Mouse (Mus musculus) T-cell, adult 2 months (primary cell): ENCODE data around the gene Rad54l.

Experiments
- DNase-seq: peaks from one replicate; pipeline ENCODE4 v3.0.0; 2022; ENCODE audit warnings: low spot score

Gene Rad54l

DNA sequence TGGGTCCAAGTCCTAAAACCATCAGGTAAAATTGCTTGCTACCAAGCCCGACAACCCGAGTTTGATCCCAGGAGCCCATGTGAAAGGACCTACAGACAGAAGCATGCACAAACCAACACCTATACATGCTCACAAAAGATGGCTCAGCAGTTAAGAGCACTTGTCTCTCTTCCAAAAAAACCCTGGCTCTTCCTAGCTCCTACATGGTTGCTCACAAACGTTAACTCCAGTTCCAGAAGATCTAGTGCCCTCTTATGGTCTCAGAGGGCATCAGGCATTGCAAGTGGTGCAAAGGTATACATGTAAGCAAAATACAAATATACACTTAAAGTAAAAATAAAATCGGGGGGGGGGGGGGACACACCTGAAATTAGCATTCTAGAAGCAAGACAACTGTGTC lies 50.3 kb downstream of the Rad54l start:
- no peak for DNase-seq

DNA sequence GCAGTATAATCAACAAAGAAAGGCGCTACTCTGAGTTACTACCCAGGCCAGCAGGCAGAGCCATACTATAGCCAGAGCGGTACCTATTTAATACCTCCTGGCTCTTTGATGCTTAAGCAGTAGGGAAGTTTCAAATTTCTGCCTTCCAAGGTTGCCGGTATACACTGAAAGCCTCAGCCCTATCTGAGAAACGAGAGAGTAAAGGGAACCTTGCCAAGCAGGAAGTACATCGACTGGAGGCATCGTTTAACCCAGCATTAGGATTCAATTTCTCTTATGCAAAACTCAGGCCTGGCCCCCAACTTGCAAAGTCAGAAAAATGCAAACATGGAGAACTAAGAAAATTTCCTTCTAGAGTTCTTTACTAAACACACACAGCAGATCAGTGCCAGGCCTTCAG lies 53.4 kb downstream of the Rad54l start:
- no peak for DNase-seq

DNA sequence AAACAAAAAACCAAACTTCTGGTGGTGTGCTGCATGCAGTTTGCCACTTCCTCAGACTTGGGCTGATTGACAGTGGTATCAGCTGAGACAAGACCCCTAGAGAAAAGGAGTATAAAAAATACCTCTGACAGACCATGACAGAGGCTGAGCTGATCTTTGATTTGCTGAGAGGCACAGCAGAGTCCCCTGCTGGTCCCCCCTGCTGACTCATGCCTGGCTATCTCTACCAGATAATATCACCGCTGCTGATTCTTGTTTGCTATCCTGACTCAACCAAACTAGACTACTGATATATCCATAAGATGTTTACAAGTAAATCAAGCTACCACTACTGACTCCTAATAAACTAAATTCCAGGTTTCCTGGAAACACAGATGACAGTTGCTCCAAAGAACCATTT lies 59.6 kb downstream of the Rad54l start:
- DNase-seq: no peak

GRCm38 (mm10) chr4:116059012-116059726 lies 64.3 kb downstream of the Rad54l start:
- DNase-seq: no peak

DNA sequence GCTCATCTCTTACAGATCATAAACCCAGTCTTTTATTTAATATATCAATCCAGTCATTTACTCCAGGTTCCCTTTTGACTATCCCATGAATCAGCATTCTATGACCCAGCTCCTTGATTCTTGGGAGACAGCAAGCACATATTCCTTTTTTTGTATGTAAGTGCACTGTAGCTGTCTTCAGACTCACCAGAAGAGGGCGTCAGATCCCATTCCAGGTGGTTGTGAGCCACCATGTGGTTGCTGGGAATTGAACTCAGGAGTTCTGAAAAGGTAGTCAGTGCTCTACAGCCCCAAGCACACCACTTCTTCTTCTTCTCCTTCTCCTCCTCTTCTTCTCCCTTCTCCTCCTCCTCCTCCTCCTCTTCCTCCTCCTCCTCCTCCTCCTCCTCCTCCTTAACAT lies 65.9 kb downstream of the Rad54l start:
- DNase-seq: no peak

DNA sequence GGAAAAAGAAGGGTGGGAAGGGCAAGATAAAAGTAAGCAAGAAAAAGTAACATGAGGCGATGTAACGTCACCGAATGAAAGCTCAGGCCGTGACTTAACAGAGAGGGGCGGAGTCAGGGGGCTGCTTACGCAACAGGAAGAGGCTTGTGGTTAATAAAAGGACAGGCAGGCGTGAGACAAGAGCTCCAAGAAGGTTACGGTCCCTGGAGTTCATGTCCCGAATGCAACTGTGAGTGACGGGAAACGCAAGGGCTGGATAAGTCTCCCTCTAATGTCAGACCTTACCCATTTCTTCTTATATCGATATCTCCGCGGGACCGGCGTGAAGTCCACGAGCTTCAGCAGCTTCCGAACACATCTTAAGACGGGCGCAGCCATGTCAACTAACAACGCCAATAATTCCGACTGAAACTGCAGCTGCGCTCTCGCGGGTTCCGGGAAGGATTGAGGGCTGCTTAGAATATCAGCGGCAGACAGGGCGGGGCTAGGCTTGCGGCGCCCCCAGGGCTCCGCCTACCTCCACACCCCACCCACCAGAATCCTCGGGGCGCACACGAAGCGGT lies 70.0 kb downstream of the Rad54l start, which contains the start of gene Nsun4:
Nsun4 (minus strand) TSS at position 478 of the 563 bp plus-strand sequence.
- peak; percentile 96 for DNase-seq

DNA sequence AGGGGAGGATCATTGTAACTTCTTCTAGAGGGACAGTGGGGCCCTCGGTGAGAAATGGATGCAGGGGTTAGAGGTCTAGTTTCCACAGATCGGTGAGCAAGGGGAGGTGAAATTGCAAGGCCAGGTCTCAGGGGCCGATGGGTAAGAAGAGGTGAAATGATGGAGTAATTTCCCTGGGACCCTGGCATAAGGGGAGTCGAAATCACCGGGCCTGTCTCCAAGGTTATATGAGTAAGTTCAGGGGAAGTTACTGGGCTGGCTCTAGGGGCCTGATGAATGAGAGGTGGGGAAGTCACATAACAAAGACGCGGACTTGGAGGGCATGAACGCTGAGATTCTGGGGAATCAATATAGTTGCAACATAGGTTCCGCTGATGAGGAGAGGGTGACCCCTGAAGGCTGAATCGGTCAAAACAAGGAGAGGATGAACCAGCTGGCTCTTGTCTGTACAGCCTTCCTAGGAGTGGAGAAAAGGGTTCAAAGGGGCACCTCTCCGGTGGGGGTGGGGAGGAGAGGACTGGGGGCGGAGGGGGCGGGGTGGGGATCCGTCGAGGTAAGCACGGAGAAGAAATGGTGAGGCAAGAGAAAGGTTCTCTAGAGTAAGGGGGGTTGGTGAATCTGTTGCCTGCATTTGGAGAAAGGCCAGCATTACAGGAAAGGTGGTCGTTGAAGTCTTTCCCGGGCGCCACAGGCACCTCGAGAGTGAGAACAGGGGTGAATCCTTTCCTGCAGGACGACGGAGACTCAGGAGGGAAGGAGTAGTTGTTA lies 70.8 kb downstream of the Rad54l start:
- DNase-seq: peak; percentile 60

DNA sequence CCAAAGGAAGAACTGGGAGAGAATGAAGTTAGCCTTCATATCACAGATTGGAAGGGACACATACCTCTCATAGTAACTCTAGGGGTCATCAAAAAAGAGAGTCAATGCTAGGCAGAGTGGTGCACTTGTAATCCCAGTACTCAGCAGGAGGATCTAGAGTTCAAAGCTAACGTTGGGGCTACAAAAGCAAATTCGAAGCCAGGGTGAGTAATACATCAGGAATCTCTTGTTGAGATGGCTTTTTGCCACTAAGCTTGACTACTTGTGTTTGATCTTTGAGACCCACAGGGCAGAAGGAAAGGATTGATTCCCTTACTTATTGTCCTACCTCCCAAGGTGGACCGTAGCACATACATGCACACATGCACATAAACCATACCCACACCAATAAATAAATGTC lies 74.3 kb downstream of the Rad54l start:
- DNase-seq: no peak

GRCm38 (mm10) chr4:116048130-116048920 lies 75.2 kb downstream of the Rad54l start:
- DNase-seq: no peak

GRCm38 (mm10) chr4:116047681-116048080 lies 75.8 kb downstream of the Rad54l start:
- DNase-seq: no peak

DNA sequence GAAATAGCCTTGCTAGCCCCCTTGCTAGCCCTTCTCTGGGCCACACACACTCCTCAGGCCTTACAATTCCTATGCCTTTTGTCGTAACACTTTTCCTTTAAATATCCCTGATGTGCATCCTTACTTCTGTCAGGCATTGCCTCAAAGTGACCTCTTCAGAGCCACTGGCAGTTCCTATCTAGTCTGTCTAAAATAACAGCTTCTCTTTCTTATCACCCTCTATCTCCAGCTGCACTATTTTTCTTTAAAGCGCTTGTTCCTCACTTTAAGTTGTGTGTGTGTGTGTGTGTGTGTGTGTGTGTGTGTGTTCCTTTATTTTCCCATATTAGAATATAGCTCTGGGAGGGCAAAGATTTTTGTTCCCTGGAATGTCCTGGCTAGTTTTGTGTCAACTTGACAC lies 76.9 kb downstream of the Rad54l start:
- no peak for DNase-seq
